Mouse (Mus musculus) embryonic facial prominence, embryonic 10.5 days (tissue): Measurements from ENCODE around the gene Irs1. TPM values are rescaled to one million over a fixed set of nuclear protein-coding genes. Genes with fewer than 3 reads are reported as not detected.

Source experiments
- DNase-seq: peaks from one replicate; pipeline ENCODE4 v3.0.0-alpha.2; 2017; ENCODE audit warnings: low spot score
- H3K27ac ChIP-seq: fragments of 300-500 bp; sonication (generic); replicated peaks from 2 replicates; pipeline ENCODE4 v1.5.1; 2016; ENCODE audit warnings: mild to moderate bottlenecking
- H3K27me3 ChIP-seq: fragments of 300-500 bp; sonication (generic); replicated peaks from 2 replicates; pipeline ENCODE4 v1.6.1; 2016; ENCODE audit warnings: low read depth, mild to moderate bottlenecking; ENCODE audit not compliant: poor library complexity, severe bottlenecking
- H3K36me3 ChIP-seq: fragments of 300-500 bp; sonication (generic); replicated peaks from 2 replicates; pipeline ENCODE4 v1.6.1; 2016; ENCODE audit warnings: mild to moderate bottlenecking, moderate library complexity
- H3K4me1 ChIP-seq: fragments of 300-500 bp; sonication (generic); 2 replicates; pipeline ENCODE4 v1.6.1; 2016
- H3K4me3 ChIP-seq: fragments of 300-500 bp; sonication (generic); 2 replicates; pipeline ENCODE4 v1.5.1; 2016; ENCODE audit warnings: mild to moderate bottlenecking, moderate library complexity
- H3K9me3 ChIP-seq: fragments of 300-500 bp; sonication (generic); 2 replicates; pipeline ENCODE4 v1.6.1; 2016; ENCODE audit warnings: mild to moderate bottlenecking
- WGBS: fragments of 180-500 bp; shearing (Covaris S2); methylation state at CpG from one replicate; pipeline ENCODE4 v1.1.7; 2016; 5-methylcytosine and 5-hydroxymethylcytosine counted together
- polyA plus RNA-seq: library from polyadenylated mRNA; unstranded; fragments of >200 nt; fragmentation: Nextera tagmentation; extraction: Ambion mirVana; gene quantifications from 2 replicates; pipeline ENCODE4 v1.2.1, GENCODE M21; 2016

Gene Irs1
- polyA plus RNA-seq, 1 experiment from 2014 or later, result 8.9 TPM

- no peaks in the 10 kb centered on the region for H3K4me1 ChIP-seq
- H3K27me3 ChIP-seq, result no peaks in the 10 kb centered on the region
- peaks cover 36% of the 10 kb centered on the region for H3K36me3 ChIP-seq
- no peaks in the 10 kb centered on the region for H3K9me3 ChIP-seq
- no peak overlapping the region for H3K27ac ChIP-seq
- 90% methylated on average over 3 of the region's 3 CpGs for WGBS
- DNase-seq, result no peak
- H3K4me3 ChIP-seq, result no peak overlapping the region
Observed at GRCm38 (mm10) chr1:82234616-82235015, 56.6 kb downstream of the Irs1 start.

DNA sequence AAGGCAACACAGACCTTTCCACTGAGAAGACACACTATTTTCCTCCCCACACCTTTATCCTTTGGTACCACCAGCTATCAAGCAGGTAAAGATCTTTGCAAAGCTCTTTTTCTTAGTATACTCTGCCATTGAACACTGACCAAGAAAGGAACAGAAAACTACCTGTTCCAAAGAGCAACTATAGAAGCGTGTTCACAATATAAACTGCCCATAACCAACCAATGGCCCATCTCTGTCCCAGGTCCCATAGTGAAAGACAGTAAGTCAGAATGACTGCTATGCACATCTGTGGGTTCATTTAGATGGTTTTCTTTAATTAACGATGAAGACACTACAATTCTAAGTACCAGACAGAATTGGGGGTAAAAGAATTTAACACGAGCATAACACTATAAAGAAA is 58.4 kb downstream of the Irs1 start, which contains the start of gene Gm9747:
Gm9747 (plus strand) TSS at position 301 of the 400 bp plus-strand sequence.
- H3K27me3 ChIP-seq, result no peaks in the 10 kb centered on the region
- H3K4me3 ChIP-seq, result no peak within 1 kb of the TSS
- DNase-seq, result no peak
- H3K27ac ChIP-seq, result no peak within 1 kb of the TSS
- no peaks in the 10 kb centered on the region for H3K4me1 ChIP-seq
- H3K9me3 ChIP-seq, result no peaks in the 10 kb centered on the region
- 92% methylated on average over 3 of the region's 3 CpGs for WGBS
- H3K36me3 ChIP-seq, result peaks cover 36% of the 10 kb centered on the region

GRCm38 (mm10) chr1:82228841-82229240 is 62.4 kb downstream of the Irs1 start:
- DNase-seq, result no peak
- Histone ChIP-seq H3K9me3 (no peaks in the 10 kb centered on the region), H3K4me3 (no peak overlapping the region), H3K27me3 (no peaks in the 10 kb centered on the region), H3K36me3 (peaks cover 5% of the 10 kb centered on the region), H3K27ac (no peak overlapping the region), H3K4me1 (0 out of 2 replicates have a peak, but pooled peaks cover 3% of the 10 kb centered on the region)

DNA sequence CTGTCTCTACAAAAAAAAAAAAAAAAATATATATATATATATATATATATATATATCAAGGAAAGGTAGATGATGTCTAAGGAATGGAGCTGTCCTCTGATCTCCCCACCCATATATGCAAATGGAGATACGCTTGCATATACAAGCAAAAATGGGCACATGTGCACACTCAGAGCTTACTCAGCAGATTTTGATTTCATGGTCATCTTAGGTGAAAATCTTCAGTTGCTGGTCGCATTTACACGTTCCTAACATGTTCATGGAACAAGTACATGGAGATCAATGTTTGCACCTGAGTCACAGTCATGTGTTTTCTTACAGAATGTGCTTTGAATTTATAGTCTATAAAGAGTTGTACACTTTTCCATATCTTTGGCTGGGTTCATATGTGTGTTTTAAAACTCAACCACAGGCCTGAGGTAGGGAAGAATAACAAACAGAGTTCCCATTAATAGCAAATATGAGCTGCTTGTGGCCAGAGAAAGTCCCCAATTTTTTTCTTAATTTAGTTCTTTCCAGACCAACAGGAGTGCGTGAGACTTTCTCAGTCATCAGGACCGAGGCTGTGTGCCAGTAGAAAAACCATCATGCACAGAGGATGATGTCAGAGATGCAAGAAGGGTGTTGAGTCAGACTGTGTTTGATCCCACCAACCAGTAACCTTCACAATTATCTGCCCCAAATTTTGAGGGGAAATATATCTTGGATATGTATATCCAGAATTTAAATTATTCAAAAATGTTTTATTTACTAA is 68.0 kb downstream of the Irs1 start:
- 93% methylated on average over 5 of the region's 5 CpGs for WGBS
- no peak overlapping the region for H3K4me3 ChIP-seq
- no peaks in the 10 kb centered on the region for H3K27me3 ChIP-seq
- H3K27ac ChIP-seq, result no peak overlapping the region
- DNase-seq, result no peak
- peaks cover 14% of the 10 kb centered on the region for H3K4me1 ChIP-seq
- H3K9me3 ChIP-seq, result no peaks in the 10 kb centered on the region
- no peaks in the 10 kb centered on the region for H3K36me3 ChIP-seq

DNA sequence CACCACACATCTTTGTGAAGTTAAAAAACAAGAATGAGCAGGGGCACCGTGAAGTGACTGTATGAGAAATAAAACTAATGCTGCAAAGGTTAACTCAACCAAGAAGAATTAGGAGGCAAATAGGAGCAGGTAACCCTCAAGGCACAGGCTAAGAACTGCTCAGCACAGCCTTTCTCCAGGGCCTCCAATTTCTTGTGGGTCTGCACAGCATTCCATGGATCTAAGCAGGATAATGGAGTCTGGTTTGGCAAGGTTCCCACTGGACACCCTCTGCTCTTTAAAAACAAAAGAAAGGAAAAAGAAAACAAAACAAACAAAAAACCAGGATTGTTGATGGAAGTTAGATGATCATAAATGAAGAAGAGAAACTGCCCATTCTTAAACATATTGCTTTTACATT is 69.8 kb downstream of the Irs1 start:
- no peaks in the 10 kb centered on the region for H3K27me3 ChIP-seq

DNA sequence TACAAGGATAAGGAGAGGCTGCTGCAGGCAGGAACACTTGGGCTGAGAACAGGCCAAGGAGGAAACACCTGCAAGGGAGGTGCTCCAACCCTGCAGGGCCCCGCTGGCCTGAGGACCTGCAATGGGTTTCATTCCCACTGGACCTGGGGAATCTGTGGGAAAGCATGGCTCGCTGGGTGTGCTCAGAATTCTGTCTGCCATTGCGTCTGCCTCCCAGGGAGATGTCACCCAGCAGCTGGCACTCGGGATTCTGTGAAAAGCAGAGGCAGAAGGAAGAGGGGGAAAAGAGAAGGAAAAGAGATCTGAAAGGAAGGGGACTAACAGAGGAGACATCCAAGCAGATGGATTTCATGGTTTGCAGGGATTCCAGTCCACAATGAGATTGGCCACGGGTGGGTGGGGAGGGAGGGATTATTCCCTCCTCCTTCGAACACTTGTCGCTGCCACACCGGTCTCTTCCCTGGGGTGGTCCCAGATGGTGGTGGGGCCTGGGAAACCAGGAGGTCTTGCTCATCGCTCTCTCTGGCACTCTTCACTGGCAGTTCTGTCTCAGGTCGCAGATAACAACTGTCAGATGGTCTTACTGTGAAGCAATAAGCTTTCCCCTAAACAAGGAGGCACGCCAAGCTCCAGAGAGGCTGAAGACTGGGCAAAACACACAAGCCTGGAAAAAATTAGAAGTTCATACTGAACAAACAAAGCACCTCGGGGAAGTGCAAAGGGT is 70.4 kb downstream of the Irs1 start:
- Histone ChIP-seq H3K4me1 (peaks cover 14% of the 10 kb centered on the region), H3K27me3 (no peaks in the 10 kb centered on the region), H3K27ac (peak overlapping the region; percentile 44), H3K9me3 (no peaks in the 10 kb centered on the region), H3K4me3 (no peak overlapping the region), H3K36me3 (no peaks in the 10 kb centered on the region)
- 45% methylated on average over 12 of the region's 12 CpGs for WGBS
- peak; percentile 16 for DNase-seq

More for the DNA sequence above, 69.8 kb downstream of the Irs1 start:
- DNase-seq, result no peak
- no peaks in the 10 kb centered on the region for H3K36me3 ChIP-seq
- peaks cover 14% of the 10 kb centered on the region for H3K4me1 ChIP-seq
- 0 out of 2 replicates have a peak overlapping the region, but pooled peaks have one; percentile 44 for H3K27ac ChIP-seq
- WGBS, result 66% methylated on average over 1 of the region's 1 CpGs
- no peaks in the 10 kb centered on the region for H3K9me3 ChIP-seq
- no peak overlapping the region for H3K4me3 ChIP-seq

DNA sequence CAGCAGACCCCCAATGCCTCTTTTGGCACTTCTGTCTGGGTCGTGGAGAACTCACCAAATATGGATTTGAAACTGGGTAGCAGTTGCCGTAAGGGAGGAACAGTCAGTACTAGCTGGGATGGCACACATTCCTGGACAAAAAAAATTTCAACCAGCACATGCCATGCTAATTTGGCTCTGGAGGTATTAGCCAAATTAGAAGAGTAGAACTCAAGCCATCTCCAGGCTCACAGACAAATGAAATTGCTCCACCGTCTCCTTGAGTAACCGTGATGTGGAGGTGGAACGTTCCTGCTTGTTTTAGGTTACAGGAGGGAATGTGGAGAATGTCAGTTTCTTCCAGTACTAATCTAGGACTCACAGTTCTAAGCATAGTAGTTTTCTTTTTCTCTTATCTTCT is 83.7 kb downstream of the Irs1 start:
- H3K36me3 ChIP-seq, result no peaks in the 10 kb centered on the region
- 89% methylated on average over 5 of the region's 5 CpGs for WGBS
- no peak overlapping the region for H3K4me3 ChIP-seq
- no peak for DNase-seq
- H3K9me3 ChIP-seq, result peaks cover 3% of the 10 kb centered on the region; the same call in 1 of the 2 replicates
- H3K4me1 ChIP-seq, result no peaks in the 10 kb centered on the region
- no peaks in the 10 kb centered on the region for H3K27me3 ChIP-seq
- no peak overlapping the region for H3K27ac ChIP-seq

DNA sequence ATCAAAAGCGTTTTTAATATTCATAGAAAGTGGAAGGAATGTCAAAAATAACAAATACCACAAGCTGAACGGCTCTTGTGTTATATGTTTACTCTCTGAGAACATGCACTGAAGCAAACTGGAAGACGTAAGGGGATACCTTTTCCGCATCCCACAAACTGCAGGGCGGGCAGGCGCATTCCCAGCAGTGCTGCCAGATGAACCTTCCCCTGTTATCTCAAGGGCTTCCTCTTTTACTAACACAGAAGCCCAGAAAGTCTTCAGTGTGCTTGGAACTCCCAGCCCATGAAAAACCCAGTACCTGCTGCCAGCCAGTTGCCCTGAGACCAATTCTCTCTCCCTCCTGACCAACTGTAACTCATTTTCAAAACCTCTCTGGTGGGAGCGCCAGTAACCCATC is 90.6 kb downstream of the Irs1 start:
- Histone ChIP-seq H3K27me3 (no peaks in the 10 kb centered on the region), H3K9me3 (no peaks in the 10 kb centered on the region), H3K36me3 (no peaks in the 10 kb centered on the region), H3K4me1 (peaks cover 4% of the 10 kb centered on the region; the same call in 1 of the 2 replicates), H3K4me3 (no peak overlapping the region), H3K27ac (no peak overlapping the region)
- no peak for DNase-seq
- WGBS, result 68% methylated on average over 7 of the region's 7 CpGs

GRCm38 (mm10) chr1:82199918-82200317 is 91.3 kb downstream of the Irs1 start:
- Histone ChIP-seq H3K4me3 (no peak overlapping the region), H3K9me3 (no peaks in the 10 kb centered on the region), H3K27me3 (no peaks in the 10 kb centered on the region), H3K36me3 (no peaks in the 10 kb centered on the region), H3K27ac (no peak overlapping the region), H3K4me1 (peaks cover 4% of the 10 kb centered on the region; the same call in 1 of the 2 replicates)
- 38% methylated on average over 1 of the region's 1 CpGs for WGBS
- DNase-seq, result no peak

GRCm38 (mm10) chr1:82191579-82191978 is 99.6 kb downstream of the Irs1 start:
- Histone ChIP-seq H3K27me3 (no peaks in the 10 kb centered on the region), H3K4me3 (no peak overlapping the region), H3K27ac (no peak overlapping the region), H3K9me3 (no peaks in the 10 kb centered on the region), H3K4me1 (0 out of 2 replicates have a peak, but pooled peaks cover 2% of the 10 kb centered on the region), H3K36me3 (no peaks in the 10 kb centered on the region)
- 45% methylated on average over 3 of the region's 3 CpGs for WGBS
- DNase-seq, result no peak

- Histone ChIP-seq H3K9me3 (no peaks in the 10 kb centered on the region), H3K27me3 (no peaks in the 10 kb centered on the region), H3K36me3 (no peaks in the 10 kb centered on the region), H3K4me3 (no peak overlapping the region), H3K4me1 (0 out of 2 replicates have a peak, but pooled peaks cover 2% of the 10 kb centered on the region), H3K27ac (no peak overlapping the region)
- DNase-seq, result no peak
- 73% methylated on average over 3 of the region's 3 CpGs for WGBS
Observed at GRCm38 (mm10) chr1:82189516-82189915, 101.7 kb downstream of the Irs1 start.

DNA sequence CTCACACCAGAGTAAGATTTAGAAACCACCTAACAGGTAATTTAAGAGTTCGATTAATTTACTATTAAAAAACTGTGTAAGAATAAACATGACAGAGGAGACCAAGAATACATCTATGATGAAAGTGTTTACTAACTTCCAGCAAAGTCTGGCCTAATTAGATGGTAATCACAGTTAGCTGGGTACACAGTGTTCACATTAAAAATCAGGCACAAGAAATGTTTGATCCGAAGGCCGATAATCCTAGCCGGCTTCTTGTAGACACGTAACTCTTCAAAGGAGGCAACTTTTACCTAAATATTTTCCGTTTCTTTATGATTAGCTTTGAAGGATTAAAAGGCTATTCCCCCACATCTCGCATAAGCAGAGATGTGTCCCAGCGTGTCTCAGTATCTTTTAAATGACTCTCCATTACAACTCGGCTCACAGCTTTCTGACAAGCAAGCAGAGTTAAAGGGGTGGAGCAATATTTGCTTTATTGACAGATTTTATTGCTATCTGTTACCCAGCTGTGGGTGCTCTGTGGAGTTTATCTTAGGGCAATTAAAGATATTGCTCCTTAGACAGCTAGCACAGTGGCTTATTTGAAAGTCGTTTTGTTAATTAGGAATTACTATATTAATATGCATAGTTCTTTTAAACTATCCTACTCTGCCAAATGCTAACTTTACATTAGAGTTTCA is 102.5 kb downstream of the Irs1 start:
- no peak for DNase-seq
- Histone ChIP-seq H3K27ac (no peak overlapping the region), H3K4me3 (no peak overlapping the region), H3K9me3 (no peaks in the 10 kb centered on the region), H3K36me3 (no peaks in the 10 kb centered on the region), H3K4me1 (0 out of 2 replicates have a peak, but pooled peaks cover 2% of the 10 kb centered on the region), H3K27me3 (no peaks in the 10 kb centered on the region)
- WGBS, result 87% methylated on average over 10 of the region's 10 CpGs
